In genomic region chr19:54533858-54534257, GRCm38 (mm10) we compare ENCODE assay signal across 12 mouse cellular contexts.
DNase-seq lines count a peak whose midpoint lies in the region; ATAC-seq and TF ChIP-seq lines count a peak whose summit lies in the region.
"Had no signal": no experiment of that assay in that cellular context is flagged by ENCODE, and none has a peak within 500 bp of the region (broad histone marks: within the 10 kb centered on the region; RNA-seq: fewer than 3 reads in every experiment).

No protein-coding gene starts in this region.

- DNase-seq in embryonic facial prominence, embryonic 14.5 days (ENCODE audit: low spot score), result peak; percentile 12
- no peak for DNase-seq in embryonic facial prominence, embryonic 10.5 days (ENCODE audit: low spot score)
- peak in 1 of 2 experiments; percentile 13 for DNase-seq in layer of hippocampus, adult 2 months (ENCODE audit: low spot score in 2 of 2)
- DNase-seq in layer of hippocampus, postnatal 25 days (ENCODE audit: extremely low spot score in 1 of 2, low spot score in 1 of 2), result no peak
- DNase-seq in A20 (ENCODE audit: low read depth, low spot score) (peak; percentile 3), R1 (ENCODE audit: low read depth, low spot score) (peak; percentile 3)
- DNase-seq: heart, adult 11 months; heart, postnatal 4 days; thymus, postnatal 36 days had no signal

- H3K4me1 ChIP-seq in embryonic facial prominence, embryonic 14.5 days (ENCODE audit: control insufficient read depth, insufficient read depth, low read length), result no peaks in the 10 kb centered on the region
- no peaks in the 10 kb centered on the region for H3K4me1 ChIP-seq in embryonic facial prominence, embryonic 10.5 days
- H3K4me1 ChIP-seq: forebrain, embryonic 10.5 days; kidney, embryonic 15.5 days had no signal

- peak; percentile 74 for TF ChIP-seq CTCF in layer of hippocampus, adult 2 months (conservative IDR thresholded peaks at IDR 0.05)

- no peak overlapping the region for H3K4me2 ChIP-seq in embryonic facial prominence, embryonic 14.5 days (ENCODE audit: low read depth, low read length)
- H3K4me2 ChIP-seq: kidney, embryonic 15.5 days had no signal

- no peaks in the 10 kb centered on the region for H3K36me3 ChIP-seq in embryonic facial prominence, embryonic 14.5 days (ENCODE audit: control insufficient read depth, insufficient read depth, low read length)
- H3K36me3 ChIP-seq in embryonic facial prominence, embryonic 10.5 days (replicated peaks), result no peaks in the 10 kb centered on the region
- H3K36me3 ChIP-seq: forebrain, embryonic 10.5 days; kidney, embryonic 15.5 days had no signal

- ATAC-seq in embryonic facial prominence, embryonic 14.5 days (ENCODE audit: low read depth), result no peak
- no peak for ATAC-seq in inflammation-experienced regulatory T-cells, adult 6 months

- H3K9ac ChIP-seq in embryonic facial prominence, embryonic 14.5 days (ENCODE audit: low read depth, low read length), result no peak overlapping the region
- H3K9ac ChIP-seq: kidney, embryonic 15.5 days had no signal

- no peaks in the 10 kb centered on the region for H3K9me3 ChIP-seq in embryonic facial prominence, embryonic 14.5 days (ENCODE audit: control insufficient read depth, low read length)
- H3K9me3 ChIP-seq in embryonic facial prominence, embryonic 10.5 days, result no peaks in the 10 kb centered on the region
- H3K9me3 ChIP-seq: forebrain, embryonic 10.5 days; kidney, embryonic 15.5 days had no signal

- H3K4me3 ChIP-seq in embryonic facial prominence, embryonic 14.5 days (ENCODE audit: low read depth, low read length), result no peak overlapping the region
- no peak overlapping the region for H3K4me3 ChIP-seq in embryonic facial prominence, embryonic 10.5 days
- H3K4me3 ChIP-seq in layer of hippocampus, adult 2 months, result no peak overlapping the region
- H3K4me3 ChIP-seq: forebrain, embryonic 10.5 days; kidney, embryonic 15.5 days had no signal

- H3K27me3 ChIP-seq in embryonic facial prominence, embryonic 14.5 days (replicated peaks; ENCODE audit: control insufficient read depth, insufficient read depth, low read length), result no peaks in the 10 kb centered on the region
- no peaks in the 10 kb centered on the region for H3K27me3 ChIP-seq in embryonic facial prominence, embryonic 10.5 days (replicated peaks; ENCODE audit: low read depth, poor library complexity, severe bottlenecking)
- H3K27me3 ChIP-seq: kidney, embryonic 15.5 days had no signal

- H3K27ac ChIP-seq in embryonic facial prominence, embryonic 14.5 days (replicated peaks; ENCODE audit: low read depth, low read length), result no peak overlapping the region
- no peak overlapping the region for H3K27ac ChIP-seq in embryonic facial prominence, embryonic 10.5 days (replicated peaks)
- no peak overlapping the region for H3K27ac ChIP-seq in layer of hippocampus, adult 2 months
- H3K27ac ChIP-seq: forebrain, embryonic 10.5 days; kidney, embryonic 15.5 days had no signal

Comparison
In these comparisons a context has a peak if more than half of its experiments do, and no peak if none do; other contexts are left out.
1. DNase-seq: peak in embryonic facial prominence, embryonic 14.5 days (single experiment), A20 (single experiment) and R1 (single experiment); none in embryonic facial prominence, embryonic 10.5 days (single experiment) and layer of hippocampus, postnatal 25 days (0 of 2).